Mouse (Mus musculus) CD4-positive, CD25-positive, alpha-beta regulatory T cell (primary cell): ENCODE data around the gene G6pdx. TPM values are rescaled to one million over a fixed set of nuclear protein-coding genes. Genes with fewer than 3 reads are reported as not detected.

Experiments used
- polyA plus RNA-seq: library from polyadenylated mRNA; unstranded; fragments of 100-300 nt; shearing (Covaris generic); gene quantifications from one replicate; pipeline ENCODE4 v1.2.1, GENCODE M21; 2017

G6pdx gene
- polyA plus RNA-seq: 57.8 TPM

GRCm38 (mm10) chrX:74428826-74429276 is at the start of gene G6pdx:
G6pdx (minus strand) TSS chrX:74429194.

DNA sequence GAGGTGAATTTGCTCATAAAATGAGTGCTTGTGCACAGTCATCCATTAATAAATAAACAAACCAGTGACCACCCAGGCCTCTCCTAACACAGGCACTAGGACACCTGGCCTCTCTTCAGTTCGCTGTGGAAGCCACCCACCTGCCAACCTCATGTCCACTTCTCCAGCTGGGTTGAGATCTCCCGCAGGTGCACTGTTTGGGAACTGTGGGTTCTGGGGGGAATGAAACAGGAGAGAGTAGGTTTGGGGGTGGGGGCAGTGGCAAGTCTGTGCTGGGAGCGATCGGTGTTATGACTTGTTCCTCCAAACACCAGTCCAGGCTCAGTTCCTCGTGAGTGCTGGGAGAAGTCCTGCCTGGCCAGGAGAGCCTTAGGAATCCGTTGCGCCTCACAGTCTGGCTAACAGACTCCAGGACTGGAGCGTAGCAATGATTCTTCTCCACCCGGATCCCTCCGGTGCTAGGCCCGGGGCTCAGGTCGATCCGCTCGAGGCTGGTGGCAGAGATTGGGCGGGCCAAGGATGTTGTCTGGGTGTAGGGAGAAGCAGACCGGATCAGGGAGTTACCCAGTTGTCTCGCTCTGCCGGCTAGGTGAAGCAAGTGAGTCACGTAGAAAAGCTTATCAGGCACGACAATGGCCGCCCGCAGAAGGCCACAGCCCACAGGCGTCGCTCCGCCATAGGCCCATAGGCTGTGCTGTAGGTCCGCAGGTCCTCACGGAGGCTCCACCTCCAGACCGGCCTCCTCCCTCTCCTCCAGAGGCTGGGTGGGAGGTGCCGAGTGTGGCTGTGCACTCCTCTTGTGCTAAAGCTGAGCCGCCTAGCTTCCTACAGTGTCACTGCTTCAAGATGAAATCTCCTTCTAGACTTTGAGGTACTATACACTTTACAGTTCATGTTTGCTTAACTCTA is 36.2 kb downstream of the G6pdx start, which contains the start of the genes Fam3a and Ikbkg:
Fam3a (minus strand) TSS at position 738 of the 909 bp plus-strand sequence.
Ikbkg (plus strand) TSS at position 756 of the 909 bp plus-strand sequence.

GRCm38 (mm10) chrX:74372888-74373549 is 56.0 kb downstream of the G6pdx start, which contains the start of the genes Ubl4a and Slc10a3:
Ubl4a (minus strand) TSS chrX:74373218.
Slc10a3 (minus strand) TSS chrX:74373349.

Other genes with a start within 250 kb of the G6pdx start
- 292 TPM for gene Flna, start 179.4 kb downstream of the G6pdx start, polyA plus RNA-seq
- gene Emd, start 174.5 kb downstream of the G6pdx start, polyA plus RNA-seq: 63.2 TPM
- 51.2 TPM for gene Rpl10, start 158.4 kb downstream of the G6pdx start, polyA plus RNA-seq
- gene Taz, start 147.3 kb downstream of the G6pdx start, polyA plus RNA-seq: 152 TPM
- 20.1 TPM for gene Dnase1l1, start 146.9 kb downstream of the G6pdx start, polyA plus RNA-seq
- gene Atp6ap1, start 132.1 kb downstream of the G6pdx start, polyA plus RNA-seq: 159 TPM
- gene Gdi1, start 124.2 kb downstream of the G6pdx start, polyA plus RNA-seq: 326 TPM
- gene Fam50a, start 116.2 kb downstream of the G6pdx start, polyA plus RNA-seq: 77.1 TPM
- gene Plxna3, start 100.1 kb downstream of the G6pdx start, polyA plus RNA-seq: 6.1 TPM
- gene Lage3, start 75.6 kb downstream of the G6pdx start, polyA plus RNA-seq: 54.8 TPM
- 66.6 TPM for gene Ubl4a, start 56.0 kb downstream of the G6pdx start, polyA plus RNA-seq
- 42.3 TPM for gene Slc10a3, start 55.8 kb downstream of the G6pdx start, polyA plus RNA-seq
- gene Fam3a, start 35.9 kb downstream of the G6pdx start, polyA plus RNA-seq: 38.5 TPM
- 44.6 TPM for gene Ikbkg, start 35.9 kb downstream of the G6pdx start, polyA plus RNA-seq
- not detected for gene Gm6880, start 52.2 kb upstream of the G6pdx start, polyA plus RNA-seq
- 0.05 TPM for gene Olfr1326-ps1, start 145.7 kb upstream of the G6pdx start, polyA plus RNA-seq
- gene Olfr1325, start 163.5 kb upstream of the G6pdx start, polyA plus RNA-seq: not detected
- gene Gm5640, start 216.4 kb upstream of the G6pdx start, polyA plus RNA-seq: not detected